Mouse (Mus musculus): Measurements from ENCODE around the gene Dst.

- TF ChIP-seq CTCF (IDR thresholded peaks at IDR 0.05; ENCODE audit: control insufficient read depth, insufficient read depth, low read length) = no peak
- TF ChIP-seq POLR2A (IDR thresholded peaks at IDR 0.05; ENCODE audit: borderline replicate concordance, control insufficient read depth, low read depth, low read length) = no peak
Measured at GRCm38 (mm10) chr1:34244678-34245077, 336.7 kb downstream of the Dst start.
